Mouse (Mus musculus) liver, adult 2 months (tissue): ENCODE measurements around the gene Tmco3.

Experiments
- CTCF ChIP-seq: fragments of 200-500 bp; IDR thresholded peaks from 2 replicates; pipeline ENCODE4 v1.5.1; 2011; ENCODE audit warnings: low read depth, low read length, control low read depth
- POLR2A ChIP-seq: fragments of 200-500 bp; IDR thresholded peaks from 2 replicates; pipeline ENCODE4 v1.6.1; 2011; ENCODE audit warnings: low read length, control low read depth; ENCODE audit not compliant: insufficient read depth; ENCODE audit errors: extremely low read depth

GRCm38 (mm10) chr8:13252837-13253236 is 35.2 kb upstream of the Tmco3 start:
- TF ChIP-seq POLR2A (no peak), CTCF (no peak)
